Mouse (Mus musculus): ENCODE data around the gene Jakmip3. TPM values are rescaled to one million over a fixed set of nuclear protein-coding genes. Genes with fewer than 3 reads are reported as not detected.

Gene Jakmip3
- total and polyA plus RNA-seq, 3 experiments = not detected

DNA sequence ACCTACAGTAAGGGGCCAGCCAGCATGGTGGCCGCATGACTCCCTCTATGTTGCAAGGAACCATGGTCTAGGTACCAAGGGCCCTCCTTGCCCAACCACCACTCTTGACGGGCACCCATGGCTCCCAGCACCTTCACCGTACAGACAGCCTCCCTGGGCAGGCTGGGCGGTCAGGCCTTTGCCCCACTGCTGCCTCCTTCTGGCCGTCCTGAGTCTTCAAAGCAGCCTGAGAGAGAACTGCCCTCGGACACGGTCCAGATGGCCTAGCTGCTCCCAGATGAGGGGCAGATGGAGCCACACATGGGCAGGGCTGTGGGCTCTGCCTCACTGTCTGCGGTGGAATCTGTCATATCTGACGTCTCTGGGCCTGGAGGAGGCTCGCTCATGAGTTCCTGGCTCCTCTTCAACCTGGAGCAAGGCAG is 163.4 kb downstream of the Jakmip3 start:
- no peak overlapping the region for H3K27ac ChIP-seq (ENCODE audit: control insufficient read depth, low read depth, low read length)
- no peak overlapping the region for H3K4me3 ChIP-seq (ENCODE audit: control insufficient read depth in 1 of 2, insufficient read depth in 1 of 2, low read depth in 2 of 2, low read length in 2 of 2)
- TF ChIP-seq NELFE (IDR thresholded peaks at IDR 0.05; ENCODE audit: low read depth, low read length) (no peak), HCFC1 (IDR thresholded peaks at IDR 0.05; ENCODE audit: low read depth, low read length) (no peak), MEF2A (IDR thresholded peaks at IDR 0.05; ENCODE audit: extremely low read depth, insufficient replicate concordance, low read depth, low read length, poor library complexity, severe bottlenecking) (no peak), TCF12 (IDR thresholded peaks at IDR 0.05; ENCODE audit: low read depth, low read length) (no peak), TAL1 (IDR thresholded peaks at IDR 0.05; ENCODE audit: low read length) (no peak), JUND (IDR thresholded peaks at IDR 0.05; ENCODE audit: low read depth, low read length) (no peak), EP300 (IDR thresholded peaks at IDR 0.05; ENCODE audit: low read depth in 1 of 2, low read length in 2 of 2) (no peak), MXI1 (IDR thresholded peaks at IDR 0.05; ENCODE audit: low read depth, low read length) (no peak), RCOR1 (IDR thresholded peaks at IDR 0.05; ENCODE audit: low read depth, low read length) (no peak), MAX (IDR thresholded peaks at IDR 0.05; ENCODE audit: low read length) (no peak), SIN3A (IDR thresholded peaks at IDR 0.05; ENCODE audit: low read length) (no peak), TBP (IDR thresholded peaks at IDR 0.05; ENCODE audit: low read depth, low read length) (no peak), ETS1 (IDR thresholded peaks at IDR 0.05; ENCODE audit: low read depth, low read length) (no peak), SMC3 (IDR thresholded peaks at IDR 0.05; ENCODE audit: low read depth, low read length) (no peak), ZC3H11A (IDR thresholded peaks at IDR 0.05; ENCODE audit: low read depth, low read length) (no peak), MAFK (IDR thresholded peaks at IDR 0.05; ENCODE audit: borderline replicate concordance, low read depth, low read length) (no peak), CHD1 (IDR thresholded peaks at IDR 0.05; ENCODE audit: low read depth, low read length) (no peak), ELF1 (IDR thresholded peaks at IDR 0.05; ENCODE audit: low read depth, low read length) (no peak)
- no peak overlapping the region for H3K9ac ChIP-seq (ENCODE audit: control insufficient read depth, low read depth, low read length, poor library complexity, severe bottlenecking)
- H3K9me3 ChIP-seq (replicated peaks; ENCODE audit: insufficient read depth, low read length) = no peaks in the 10 kb centered on the region
- no peaks in the 10 kb centered on the region for H3K79me2 ChIP-seq (ENCODE audit: control insufficient read depth, insufficient read depth, low read length, poor library complexity)
- H3K36me3 ChIP-seq (ENCODE audit: control insufficient read depth in 1 of 2, insufficient read depth in 2 of 2, low read length in 2 of 2) = no peaks in the 10 kb centered on the region
- H3K27me3 ChIP-seq (ENCODE audit: control insufficient read depth in 1 of 2, insufficient read depth in 2 of 2, low read length in 2 of 2) = no peaks in the 10 kb centered on the region
- H3K4me1 ChIP-seq (ENCODE audit: control insufficient read depth in 1 of 2, insufficient read depth in 2 of 2, low read length in 2 of 2) = no peaks in the 10 kb centered on the region
- DNase-seq (ENCODE audit: low read depth, low spot score) = no peak

DNA sequence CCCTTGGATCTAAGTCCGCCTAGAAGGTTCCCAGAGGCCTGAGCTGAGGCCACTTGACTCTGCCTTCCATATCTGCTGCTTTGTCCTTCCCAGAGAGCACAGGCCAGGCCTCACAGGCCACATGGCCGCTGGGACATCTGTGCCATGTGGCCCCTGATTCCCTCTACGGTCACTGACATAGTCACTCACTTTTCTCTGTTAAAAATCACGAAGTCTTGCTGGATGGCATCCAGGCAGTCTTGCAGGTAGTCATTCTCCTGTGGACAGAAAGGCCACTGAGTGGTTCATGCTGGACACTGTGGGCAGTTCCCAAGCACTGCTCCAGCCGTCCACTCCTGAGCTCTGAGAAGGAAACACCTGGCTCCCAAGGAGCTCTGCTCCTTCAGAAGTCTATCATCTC is 164.5 kb downstream of the Jakmip3 start:
- Histone ChIP-seq H3K27me3 (ENCODE audit: control insufficient read depth in 1 of 2, insufficient read depth in 2 of 2, low read length in 2 of 2) (no peaks in the 10 kb centered on the region), H3K36me3 (ENCODE audit: control insufficient read depth in 1 of 2, insufficient read depth in 2 of 2, low read length in 2 of 2) (no peaks in the 10 kb centered on the region), H3K79me2 (ENCODE audit: control insufficient read depth, insufficient read depth, low read length, poor library complexity) (no peaks in the 10 kb centered on the region), H3K27ac (ENCODE audit: control insufficient read depth, low read depth, low read length) (no peak overlapping the region), H3K4me1 (ENCODE audit: control insufficient read depth in 1 of 2, insufficient read depth in 2 of 2, low read length in 2 of 2) (no peaks in the 10 kb centered on the region), H3K9me3 (replicated peaks; ENCODE audit: insufficient read depth, low read length) (no peaks in the 10 kb centered on the region), H3K4me3 (ENCODE audit: control insufficient read depth in 1 of 2, insufficient read depth in 1 of 2, low read depth in 2 of 2, low read length in 2 of 2) (no peak overlapping the region), H3K9ac (ENCODE audit: control insufficient read depth, low read depth, low read length, poor library complexity, severe bottlenecking) (no peak overlapping the region)
- no peak for DNase-seq (ENCODE audit: low read depth, low spot score)
- TF ChIP-seq MAX (IDR thresholded peaks at IDR 0.05; ENCODE audit: low read length) = no peak
- TF ChIP-seq CHD1 (IDR thresholded peaks at IDR 0.05; ENCODE audit: low read depth, low read length) = no peak
- no peak for TF ChIP-seq MXI1 (IDR thresholded peaks at IDR 0.05; ENCODE audit: low read depth, low read length)
- TF ChIP-seq USF2 (IDR thresholded peaks at IDR 0.05; ENCODE audit: borderline replicate concordance in 1 of 2, insufficient read depth in 1 of 2, low read depth in 1 of 2, low read length in 2 of 2) = no peak
- TF ChIP-seq SIN3A (IDR thresholded peaks at IDR 0.05; ENCODE audit: low read length) = no peak
- no peak for TF ChIP-seq CHD2 (IDR thresholded peaks at IDR 0.05; ENCODE audit: low read length)

Measured in MEL (cell line).